Mouse (Mus musculus) myocyte (in vitro differentiated cells): ENCODE measurements around the gene R3hdm4.

Experiments used
- CEBPB ChIP-seq: IDR thresholded peaks from 2 replicates; pipeline ENCODE4 v1.6.1; 2011; ENCODE audit warnings: mild to moderate bottlenecking, moderate library complexity; ENCODE audit not compliant: poor library complexity, insufficient read depth, severe bottlenecking
- E2F4 ChIP-seq: IDR thresholded peaks from one replicate; pipeline ENCODE4 v1.6.1; 2011; ENCODE audit warnings: mild to moderate bottlenecking, control low read depth, moderate library complexity; ENCODE audit not compliant: insufficient read depth
- MAX ChIP-seq: IDR thresholded peaks from one replicate; pipeline ENCODE4 v1.6.1; 2011; ENCODE audit warnings: low read depth, mild to moderate bottlenecking, control low read depth
- MYOD1 ChIP-seq, 3 experiments: IDR thresholded peaks; one replicate each; pipeline ENCODE4 v1.6.1; 2011; ENCODE audit warnings: control low read depth in 2 of 3, low read depth in 2 of 3, mild to moderate bottlenecking in 2 of 3, moderate library complexity in 1 of 3; ENCODE audit not compliant: insufficient read length in 2 of 3, control insufficient read depth in 1 of 3
- MYOG ChIP-seq, 3 experiments: IDR thresholded peaks; one replicate each; pipeline ENCODE4 v1.6.1; 2011; ENCODE audit warnings: control low read depth in 2 of 3, low read depth in 2 of 3, mild to moderate bottlenecking in 2 of 3; ENCODE audit not compliant: insufficient read length in 2 of 3, control insufficient read depth in 1 of 3, insufficient read depth in 1 of 3
- POLR2A ChIP-seq: IDR thresholded peaks from one replicate; pipeline ENCODE4 v1.6.1; 2011; ENCODE audit warnings: low read depth, mild to moderate bottlenecking, control low read depth, moderate library complexity; ENCODE audit not compliant: insufficient read length
- POLR2AphosphoS2 ChIP-seq: IDR thresholded peaks from one replicate; pipeline ENCODE4 v1.6.1; 2011; ENCODE audit warnings: low read depth, control low read depth; ENCODE audit not compliant: insufficient read length
- TCF12 ChIP-seq: IDR thresholded peaks from one replicate; pipeline ENCODE4 v1.6.1; 2011; ENCODE audit warnings: mild to moderate bottlenecking, control low read depth; ENCODE audit not compliant: poor library complexity, insufficient read depth, severe bottlenecking
- TCF3 ChIP-seq: IDR thresholded peaks from one replicate; pipeline ENCODE4 v1.6.1; 2011; ENCODE audit warnings: low read depth, control low read depth; ENCODE audit not compliant: insufficient read length
- USF1 ChIP-seq: IDR thresholded peaks from one replicate; pipeline ENCODE4 v1.6.1; 2011; ENCODE audit warnings: low read depth, mild to moderate bottlenecking, control low read depth, moderate library complexity

DNA sequence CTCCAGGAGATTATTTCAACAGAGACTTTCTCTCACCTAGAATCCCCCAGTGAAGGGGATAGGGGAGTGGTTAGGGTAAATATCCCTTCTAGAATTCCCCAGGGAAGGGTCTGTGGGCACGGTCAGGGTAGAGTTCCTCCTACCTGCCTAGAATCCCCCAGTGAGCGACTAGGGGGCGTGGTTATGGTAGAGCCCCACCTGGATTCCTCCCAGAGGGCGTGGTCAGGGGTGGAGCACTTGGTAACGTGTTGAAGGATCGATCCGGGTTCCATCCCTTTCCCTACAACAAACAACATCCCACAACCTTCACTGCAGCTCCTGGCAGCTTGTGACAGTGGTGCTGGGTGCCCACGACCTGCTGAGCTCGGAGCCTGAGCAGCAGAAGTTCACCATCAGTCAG lies 40.3 kb downstream of the R3hdm4 start:
- no peak for TF ChIP-seq USF1
- TF ChIP-seq E2F4 = no peak
- no peak for TF ChIP-seq POLR2AphosphoS2
- TF ChIP-seq MYOG (IDR thresholded peaks at IDR 0.05; ENCODE audit: control insufficient read depth in 1 of 3, insufficient read depth in 1 of 3, insufficient read length in 2 of 3, low read depth in 2 of 3) = no peak
- no peak for TF ChIP-seq POLR2A
- TF ChIP-seq MAX = no peak
- TF ChIP-seq TCF3 = no peak
- TF ChIP-seq MYOD1 (IDR thresholded peaks at IDR 0.05; ENCODE audit: control insufficient read depth in 1 of 3, insufficient read length in 2 of 3, low read depth in 2 of 3) = no peak
- TF ChIP-seq CEBPB = no peak
- no peak for TF ChIP-seq TCF12
